Mouse (Mus musculus) midbrain, embryonic 11.5 days (tissue): ENCODE measurements around the gene Rcc2. TPM values are rescaled to one million over a fixed set of nuclear protein-coding genes. Genes with fewer than 3 reads are reported as not detected.
A peak's percentile ranks its signal among the peaks of the same experiment; 100 is the strongest.

ENCODE experiments used
- ATAC-seq: fragments of 200-750 bp; cut with Nextera tagmentation; 2 replicates; pipeline ENCODE4 v1.8.0; 2017; ENCODE audit warnings: moderate TSS enrichment, moderate library complexity; ENCODE audit not compliant: low FRiP score
- DNase-seq: peaks from one replicate; pipeline ENCODE4 v3.0.0; 2015; ENCODE audit warnings: low spot score; ENCODE audit errors: missing footprints
- H3K27ac ChIP-seq: fragments of 300-500 bp; sonication (generic); 2 replicates; pipeline ENCODE4 v1.5.1; 2014; ENCODE audit warnings: low read depth, low read length
- H3K27me3 ChIP-seq: fragments of 300-500 bp; sonication (generic); 2 replicates; pipeline ENCODE4 v1.6.1; 2014; ENCODE audit warnings: mild to moderate bottlenecking, low read length, moderate library complexity, mixed read lengths; ENCODE audit not compliant: control insufficient read depth, insufficient read depth
- H3K36me3 ChIP-seq: fragments of 300-500 bp; sonication (generic); 2 replicates; pipeline ENCODE4 v1.6.1; 2014; ENCODE audit warnings: mild to moderate bottlenecking, low read length, moderate library complexity, mixed read lengths; ENCODE audit not compliant: control insufficient read depth, insufficient read depth
- H3K4me1 ChIP-seq: fragments of 300-500 bp; sonication (generic); 2 replicates; pipeline ENCODE4 v1.6.1; 2014; ENCODE audit warnings: low read length; ENCODE audit not compliant: control insufficient read depth, insufficient read depth
- H3K4me2 ChIP-seq: fragments of 300-500 bp; sonication (generic); 2 replicates; pipeline ENCODE4 v1.6.1; 2014; ENCODE audit warnings: mild to moderate bottlenecking, moderate library complexity
- H3K4me3 ChIP-seq: fragments of 300-500 bp; sonication (generic); 2 replicates; pipeline ENCODE4 v1.5.1; 2014; ENCODE audit warnings: low read depth, low read length
- H3K9ac ChIP-seq: fragments of 300-500 bp; sonication (generic); 2 replicates; pipeline ENCODE4 v1.6.1; 2014; ENCODE audit warnings: low read length
- H3K9me3 ChIP-seq: fragments of 300-500 bp; sonication (generic); 2 replicates; pipeline ENCODE4 v1.6.1; 2016; ENCODE audit warnings: low read length; ENCODE audit not compliant: control insufficient read depth
- WGBS: fragments of 180-500 bp; shearing (Covaris S2); extraction: QIAGEN DNeasy Blood & Tissue Kit; methylation state at CpG from one replicate; pipeline ENCODE4 v1.1.7; 2014; 5-methylcytosine and 5-hydroxymethylcytosine counted together
- polyA plus RNA-seq: library from polyadenylated mRNA; unstranded; fragments of >200 nt; fragmentation: Nextera tagmentation; extraction: Ambion mirVana; gene quantifications from 2 replicates; pipeline ENCODE4 v1.2.1, GENCODE M21; 2014

The Rcc2 gene
- polyA plus RNA-seq, 1 experiment from 2014 or later: 70.1 TPM

GRCm38 (mm10) chr4:140665053-140665452, 35.3 kb upstream of the Rcc2 start:
- no peak overlapping the region for H3K27ac ChIP-seq
- 79% methylated on average over 7 of the region's 7 CpGs for WGBS
- DNase-seq: no peak
- H3K4me1 ChIP-seq: peaks cover 8% of the 10 kb centered on the region
- no peaks in the 10 kb centered on the region for H3K9me3 ChIP-seq
- no peak overlapping the region for H3K4me2 ChIP-seq
- H3K27me3 ChIP-seq: no peaks in the 10 kb centered on the region
- ATAC-seq: no peak
- no peak overlapping the region for H3K9ac ChIP-seq
- H3K4me3 ChIP-seq: no peak overlapping the region
- no peaks in the 10 kb centered on the region for H3K36me3 ChIP-seq

- Histone ChIP-seq H3K27ac (no peak within 1 kb of the TSS), H3K36me3 (no peaks in the 10 kb centered on the region), H3K9me3 (no peaks in the 10 kb centered on the region), H3K27me3 (no peaks in the 10 kb centered on the region), H3K4me3 (no peak within 1 kb of the TSS), H3K4me2 (no peak within 1 kb of the TSS), H3K4me1 (peaks cover 8% of the 10 kb centered on the region), H3K9ac (no peak within 1 kb of the TSS)
- DNase-seq: no peak
- ATAC-seq: no peak
- WGBS: 85% methylated on average over 11 of the region's 11 CpGs
These were observed 34.6 kb upstream of the Rcc2 start, which contains the start of gene Arhgef10l for GRCm38 (mm10) chr4:140665760-140666159. Gene Arhgef10l, minus strand, starts transcription at chr4:140666012.

- ATAC-seq (no peak), DNase-seq (no peak)
- Histone ChIP-seq H3K9ac (no peak overlapping the region), H3K4me3 (no peak overlapping the region), H3K9me3 (no peaks in the 10 kb centered on the region), H3K4me2 (no peak overlapping the region), H3K36me3 (no peaks in the 10 kb centered on the region), H3K27me3 (no peaks in the 10 kb centered on the region), H3K4me1 (peaks cover 5% of the 10 kb centered on the region), H3K27ac (no peak overlapping the region)
- 90% methylated on average over 8 of the region's 8 CpGs for WGBS
These were observed 32.5 kb upstream of the Rcc2 start for GRCm38 (mm10) chr4:140667802-140668201.

GRCm38 (mm10) chr4:140673527-140674264, 26.6 kb upstream of the Rcc2 start:
- H3K27ac ChIP-seq: 0 out of 2 replicates have a peak overlapping the region, but pooled peaks have one; percentile 4

GRCm38 (mm10) chr4:140674345-140674926, 25.9 kb upstream of the Rcc2 start:
- no peak overlapping the region for H3K27ac ChIP-seq
- peak; percentile 58; the same call in 1 of the 2 replicates for ATAC-seq

More at GRCm38 (mm10) chr4:140673527-140674264, 26.6 kb upstream of the Rcc2 start:
- H3K4me2 ChIP-seq: no peak overlapping the region
- no peak for DNase-seq
- H3K36me3 ChIP-seq: no peaks in the 10 kb centered on the region
- peaks cover 4% of the 10 kb centered on the region; the same call in 1 of the 2 replicates for H3K4me1 ChIP-seq
- no peak overlapping the region; the same call in 1 of the 2 replicates for H3K9ac ChIP-seq
- no peak for ATAC-seq
- WGBS: 43% methylated on average over 12 of the region's 12 CpGs
- no peaks in the 10 kb centered on the region for H3K9me3 ChIP-seq
- no peak overlapping the region for H3K4me3 ChIP-seq
- H3K27me3 ChIP-seq: no peaks in the 10 kb centered on the region

GRCm38 (mm10) chr4:140679038-140679437, 21.3 kb upstream of the Rcc2 start:
- H3K4me3 ChIP-seq: no peak overlapping the region
- H3K4me2 ChIP-seq: no peak overlapping the region
- H3K9ac ChIP-seq: no peak overlapping the region
- H3K36me3 ChIP-seq: no peaks in the 10 kb centered on the region
- H3K27ac ChIP-seq: no peak overlapping the region
- DNase-seq (no peak), ATAC-seq (0 out of 2 replicates have a peak, but pooled peaks have one; percentile 12)
- 13% methylated on average over 5 of the region's 5 CpGs for WGBS
- peaks cover 5% of the 10 kb centered on the region for H3K4me1 ChIP-seq
- H3K27me3 ChIP-seq: no peaks in the 10 kb centered on the region
- H3K9me3 ChIP-seq: no peaks in the 10 kb centered on the region

More at GRCm38 (mm10) chr4:140674345-140674926, 25.9 kb upstream of the Rcc2 start:
- H3K9me3 ChIP-seq: no peaks in the 10 kb centered on the region
- no peak overlapping the region for H3K4me3 ChIP-seq
- H3K9ac ChIP-seq: no peak overlapping the region
- H3K27me3 ChIP-seq: no peaks in the 10 kb centered on the region
- WGBS: 39% methylated on average over 13 of the region's 13 CpGs
- no peak overlapping the region for H3K4me2 ChIP-seq
- no peaks in the 10 kb centered on the region for H3K36me3 ChIP-seq
- H3K4me1 ChIP-seq: peaks cover 4% of the 10 kb centered on the region; the same call in 1 of the 2 replicates
- peak; percentile 97 for DNase-seq

GRCm38 (mm10) chr4:140679723-140680380, 20.5 kb upstream of the Rcc2 start:
- Histone ChIP-seq H3K4me3 (no peak overlapping the region), H3K27ac (no peak overlapping the region), H3K36me3 (no peaks in the 10 kb centered on the region), H3K4me2 (peak overlapping the region; percentile 20; the same call in 1 of the 2 replicates), H3K9ac (no peak overlapping the region), H3K4me1 (peaks cover 11% of the 10 kb centered on the region), H3K27me3 (no peaks in the 10 kb centered on the region), H3K9me3 (no peaks in the 10 kb centered on the region)
- ATAC-seq: 0 out of 2 replicates have a peak, but pooled peaks have one; percentile 44
- 32% methylated on average over 16 of the region's 18 CpGs for WGBS
- peak; percentile 95 for DNase-seq

GRCm38 (mm10) chr4:140680731-140681397, 19.5 kb upstream of the Rcc2 start:
- Histone ChIP-seq H3K36me3 (no peaks in the 10 kb centered on the region), H3K9ac (no peak overlapping the region), H3K27me3 (no peaks in the 10 kb centered on the region), H3K4me2 (no peak overlapping the region), H3K4me3 (no peak overlapping the region), H3K9me3 (no peaks in the 10 kb centered on the region), H3K27ac (no peak overlapping the region), H3K4me1 (peaks cover 11% of the 10 kb centered on the region)
- WGBS: 66% methylated on average over 8 of the region's 8 CpGs
- ATAC-seq (no peak), DNase-seq (no peak)
